ENCODE assay signal across 23 mouse cellular contexts in the genomic region with DNA sequence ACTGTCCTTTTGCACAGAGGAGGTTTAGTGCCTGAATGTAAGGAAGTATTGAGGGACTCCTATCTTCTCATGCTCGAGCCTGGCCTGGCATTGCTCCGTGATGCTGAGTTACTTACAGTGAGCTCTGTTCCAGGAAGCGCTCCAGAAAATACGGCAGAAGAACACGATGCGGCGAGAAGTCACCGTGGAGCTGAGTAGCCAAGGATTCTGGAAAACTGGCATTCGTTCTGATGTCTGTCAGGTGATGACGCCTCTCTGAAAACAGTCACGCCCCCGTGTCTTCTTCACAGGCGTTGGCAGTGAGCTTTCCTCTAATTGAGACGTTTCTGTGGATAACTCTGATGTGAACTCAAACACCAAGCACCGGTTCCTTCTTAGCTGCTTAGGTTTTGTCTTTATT.
DNase-seq lines count a peak whose midpoint lies in the region; ATAC-seq and TF ChIP-seq lines count a peak whose summit lies in the region.
"Had no signal": no experiment of that assay in that cellular context is flagged by ENCODE, and none has a peak within 500 bp of the region (broad histone marks: within the 10 kb centered on the region; RNA-seq: fewer than 3 reads in every experiment).

No protein-coding gene starts in this region.

- no peak for TF ChIP-seq POLR2A in embryonic fibroblast, embryonic 13.5 days (IDR thresholded peaks at IDR 0.05; ENCODE audit: low read depth, low read length)

- no peak overlapping the region for H3K9ac ChIP-seq in heart, embryonic 12.5 days
- H3K9ac ChIP-seq in hindbrain, embryonic 12.5 days: no peak overlapping the region
- no peak overlapping the region for H3K9ac ChIP-seq in liver, embryonic 11.5 days (ENCODE audit: low read depth, low read length)
- H3K9ac ChIP-seq: embryonic facial prominence, embryonic 13.5 days; liver, embryonic 13.5 days; lung, embryonic 14.5 days; midbrain, embryonic 15.5 days had no signal

- peak; percentile 56 for DNase-seq in heart, adult 11 months
- peak; percentile 83 for DNase-seq in brain, adult 2 months (ENCODE audit: low read depth, low spot score)
- peak; percentile 54 to 67 for DNase-seq in left cerebral cortex, postnatal 36 days (ENCODE audit: low spot score in 2 of 2)
- DNase-seq in kidney, adult 11 months: no peak
- no peak for DNase-seq in liver, embryonic 11.5 days (ENCODE audit: low spot score)
- DNase-seq: cerebellum, postnatal 10 days; gastrocnemius, postnatal 14 days; heart, adult 2 months; kidney, adult 2 months; kidney, postnatal 14 days; liver, embryonic 13.5 days; lung, embryonic 14.5 days; lung, postnatal 36 days; spleen, adult 18-20 months; thymus, postnatal 36 days had no signal

- no peaks in the 10 kb centered on the region for H3K9me3 ChIP-seq in heart, embryonic 12.5 days (replicated peaks)
- H3K9me3 ChIP-seq in hindbrain, embryonic 12.5 days (replicated peaks): no peaks in the 10 kb centered on the region
- no peaks in the 10 kb centered on the region for H3K9me3 ChIP-seq in liver, embryonic 11.5 days (ENCODE audit: control insufficient read depth, low read length)
- H3K9me3 ChIP-seq: embryonic facial prominence, embryonic 13.5 days; hindbrain, embryonic 10.5 days; liver, embryonic 13.5 days; midbrain, embryonic 15.5 days had no signal

- no peak overlapping the region for H3K4me2 ChIP-seq in heart, embryonic 12.5 days
- H3K4me2 ChIP-seq in hindbrain, embryonic 12.5 days (replicated peaks): no peak overlapping the region
- no peak overlapping the region for H3K4me2 ChIP-seq in liver, embryonic 11.5 days
- H3K4me2 ChIP-seq: embryonic facial prominence, embryonic 13.5 days; liver, embryonic 13.5 days; lung, embryonic 14.5 days; midbrain, embryonic 15.5 days had no signal

- TF ChIP-seq CTCF in embryonic fibroblast, embryonic 13.5 days (IDR thresholded peaks at IDR 0.05; ENCODE audit: borderline replicate concordance, insufficient read depth, low read length): no peak

- H3K27me3 ChIP-seq in heart, embryonic 12.5 days (replicated peaks): no peaks in the 10 kb centered on the region
- H3K27me3 ChIP-seq in hindbrain, embryonic 12.5 days: no peaks in the 10 kb centered on the region
- H3K27me3 ChIP-seq in liver, embryonic 11.5 days (replicated peaks; ENCODE audit: control insufficient read depth, insufficient read depth, low read length): no peaks in the 10 kb centered on the region
- H3K27me3 ChIP-seq: embryonic facial prominence, embryonic 13.5 days; liver, embryonic 13.5 days; midbrain, embryonic 15.5 days had no signal

- no peak for ATAC-seq in heart, embryonic 12.5 days (ENCODE audit: insufficient number of reproducible peaks, low FRiP score)
- no peak for ATAC-seq in hindbrain, embryonic 12.5 days (ENCODE audit: low FRiP score)
- no peak for ATAC-seq in liver, embryonic 11.5 days (replicated peaks; ENCODE audit: low FRiP score)
- ATAC-seq: midbrain, embryonic 15.5 days had no signal

- H3K36me3 ChIP-seq in heart, embryonic 12.5 days: peaks cover 83% of the 10 kb centered on the region
- peaks cover 90% of the 10 kb centered on the region for H3K36me3 ChIP-seq in hindbrain, embryonic 12.5 days
- H3K36me3 ChIP-seq in liver, embryonic 11.5 days (ENCODE audit: control insufficient read depth, insufficient read depth, low read length): peaks cover 30% of the 10 kb centered on the region

- no peak overlapping the region for H3K27ac ChIP-seq in heart, embryonic 12.5 days (ENCODE audit: poor library complexity, severe bottlenecking)
- peak overlapping the region; percentile 17; the same call in 1 of the 2 replicates for H3K27ac ChIP-seq in embryonic fibroblast, embryonic 13.5 days (ENCODE audit: insufficient read depth, low read length)
- H3K27ac ChIP-seq in hindbrain, embryonic 12.5 days: no peak overlapping the region
- H3K27ac ChIP-seq in liver, embryonic 11.5 days (ENCODE audit: low read depth, low read length): no peak overlapping the region
- H3K27ac ChIP-seq: embryonic facial prominence, embryonic 13.5 days; heart, adult 2 months; hindbrain, embryonic 10.5 days; layer of hippocampus, adult 2 months; liver, embryonic 13.5 days; midbrain, embryonic 15.5 days had no signal

- no peaks in the 10 kb centered on the region for H3K4me1 ChIP-seq in heart, embryonic 12.5 days (replicated peaks)
- H3K4me1 ChIP-seq in embryonic fibroblast, embryonic 13.5 days (ENCODE audit: control insufficient read depth, insufficient read depth, low read length): peaks cover 6% of the 10 kb centered on the region; the same call in 1 of the 2 replicates
- H3K4me1 ChIP-seq in hindbrain, embryonic 12.5 days: no peaks in the 10 kb centered on the region
- H3K4me1 ChIP-seq in liver, embryonic 11.5 days (replicated peaks; ENCODE audit: control insufficient read depth, insufficient read depth, low read length): no peaks in the 10 kb centered on the region
- H3K4me1 ChIP-seq: embryonic facial prominence, embryonic 13.5 days; hindbrain, embryonic 10.5 days; liver, embryonic 13.5 days; midbrain, embryonic 15.5 days had no signal

- 76% methylated on average over 15 of the region's 15 CpGs for WGBS in heart, embryonic 12.5 days
- whole genome bisulfite sequencing in hindbrain, embryonic 12.5 days: 91% methylated on average over 15 of the region's 15 CpGs
- 94% methylated on average over 15 of the region's 15 CpGs for WGBS in liver, embryonic 11.5 days

- intact Hi-C loops in left cerebral cortex, postnatal 36 days (cut with DNase I): no loop called here

- H3K4me3 ChIP-seq in heart, embryonic 12.5 days: no peak overlapping the region
- H3K4me3 ChIP-seq in embryonic fibroblast, embryonic 13.5 days (ENCODE audit: insufficient read depth, low read length): no peak overlapping the region
- H3K4me3 ChIP-seq in hindbrain, embryonic 12.5 days: no peak overlapping the region
- no peak overlapping the region for H3K4me3 ChIP-seq in liver, embryonic 11.5 days (ENCODE audit: low read depth, low read length)
- H3K4me3 ChIP-seq: embryonic facial prominence, embryonic 13.5 days; heart, adult 2 months; hindbrain, embryonic 10.5 days; layer of hippocampus, adult 2 months; liver, embryonic 13.5 days; midbrain, embryonic 15.5 days; myocyte had no signal

Comparison
In these comparisons a context has a peak if more than half of its experiments do, and no peak if none do; other contexts are left out.
1. DNase-seq: peak in heart, adult 11 months (single experiment), brain, adult 2 months (single experiment) and left cerebral cortex, postnatal 36 days (2 of 2); none in kidney, adult 11 months (single experiment) and liver, embryonic 11.5 days (single experiment).